8 mouse cellular contexts compared by ENCODE assay signal in the genomic region with DNA sequence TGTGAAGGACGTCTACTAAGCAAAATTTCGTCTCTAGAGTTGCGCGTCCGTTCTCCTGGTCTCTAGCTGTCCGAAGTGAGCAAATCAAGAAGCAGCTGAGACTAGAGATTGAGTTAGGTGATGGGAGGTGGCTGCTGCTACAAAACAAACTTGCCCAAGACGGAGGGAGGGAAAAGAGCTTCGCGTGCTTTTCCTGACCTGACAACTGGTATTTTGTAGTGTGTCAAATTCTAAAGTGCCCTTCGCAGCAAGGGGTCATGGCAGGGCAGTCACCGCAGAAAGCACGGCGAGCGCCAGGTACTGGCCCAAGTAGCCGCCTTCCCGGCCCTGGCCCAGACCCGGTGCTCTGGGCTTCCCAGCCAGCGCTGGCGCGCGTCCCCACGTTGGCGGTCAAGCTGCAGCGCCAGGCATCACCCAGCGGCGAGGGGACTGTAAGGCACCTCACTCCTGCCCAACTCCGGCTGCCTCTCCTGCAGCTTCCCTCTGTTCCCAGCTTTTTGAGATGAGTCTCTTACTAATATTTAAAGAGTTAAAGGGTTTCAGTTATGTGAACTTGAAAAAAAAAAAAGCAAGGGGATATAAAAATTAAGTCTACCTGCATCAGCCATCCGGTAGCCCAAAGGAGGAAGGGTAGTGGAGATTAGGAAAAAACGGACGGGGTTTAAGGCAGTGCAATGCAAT.
DNase-seq lines count a peak whose midpoint lies in the region; ATAC-seq lines count a peak whose summit lies in the region.

No protein-coding gene starts in this region.

- DNase-seq in Muller cell, postnatal 12 days (ENCODE audit: inconsistent ontology term): peak; percentile 85
- peak; percentile 88 for DNase-seq in cerebellum, adult 9-10 months
- DNase-seq in frontal cortex, postnatal 14 days (ENCODE audit: low spot score in 2 of 2): peak; percentile 68 to 69
- DNase-seq in layer of hippocampus, postnatal 36 days: peak; percentile 70 to 78
- DNase-seq in lung, postnatal 4 days: peak; percentile 88 to 90
- peak; percentile 69 to 73 for DNase-seq in right cerebral cortex, adult 2 months (ENCODE audit: low spot score in 2 of 2)
- DNase-seq in urinary bladder, postnatal 10 days (ENCODE audit: low spot score): peak; percentile 30

- no peaks in the 10 kb centered on the region for H3K9me3 ChIP-seq in hindbrain, embryonic 12.5 days (replicated peaks)

- WGBS in hindbrain, embryonic 12.5 days: 1% methylated on average over 30 of the region's 30 CpGs

- peak overlapping the region; percentile 70 for H3K4me2 ChIP-seq in hindbrain, embryonic 12.5 days (replicated peaks)

- H3K4me3 ChIP-seq in hindbrain, embryonic 12.5 days: peak overlapping the region; percentile 51

- 0 out of 2 replicates have a peak, but pooled peaks have one; percentile 35 for ATAC-seq in hindbrain, embryonic 12.5 days (ENCODE audit: low FRiP score)

- peaks cover 20% of the 10 kb centered on the region for H3K4me1 ChIP-seq in hindbrain, embryonic 12.5 days

- H3K27ac ChIP-seq in hindbrain, embryonic 12.5 days: no peak overlapping the region

- no peak overlapping the region for H3K9ac ChIP-seq in hindbrain, embryonic 12.5 days

- H3K27me3 ChIP-seq in hindbrain, embryonic 12.5 days: peaks cover 17% of the 10 kb centered on the region

- H3K36me3 ChIP-seq in hindbrain, embryonic 12.5 days: peaks cover 8% of the 10 kb centered on the region; the same call in 1 of the 2 replicates

Comparison
In these comparisons a context has a peak if more than half of its experiments do, and no peak if none do; other contexts are left out.
1. DNase-seq: peak in every context shown above with its lines; median percentile 89 in lung, postnatal 4 days; 88 in cerebellum, adult 9-10 months; 85 in Muller cell, postnatal 12 days; 74 in layer of hippocampus, postnatal 36 days; 71 in right cerebral cortex, adult 2 months; 68 in frontal cortex, postnatal 14 days; 30 in urinary bladder, postnatal 10 days.